Mouse (Mus musculus) myocyte (in vitro differentiated cells): Measurements from ENCODE around the gene Mafk. TPM values are rescaled to one million over a fixed set of nuclear protein-coding genes. Genes with fewer than 3 reads are reported as not detected.

ENCODE experiments used
- H3K27me3 ChIP-seq: one replicate; pipeline ENCODE4 v1.6.1; 2011; ENCODE audit not compliant: control insufficient read depth, insufficient read depth, insufficient read length
- H3K36me3 ChIP-seq: one replicate; pipeline ENCODE4 v1.6.1; 2011; ENCODE audit not compliant: control insufficient read depth, insufficient read depth
- H3K4me2 ChIP-seq: one replicate; pipeline ENCODE4 v1.6.1; 2011; ENCODE audit warnings: low read depth, control low read depth
- H3K4me3 ChIP-seq: one replicate; pipeline ENCODE4 v1.5.1; 2011; ENCODE audit warnings: mild to moderate bottlenecking, control low read depth, moderate library complexity
- H3K79me2 ChIP-seq: one replicate; pipeline ENCODE4 v1.6.1; 2011; ENCODE audit not compliant: control insufficient read depth, insufficient read depth
- H3ac ChIP-seq: one replicate; pipeline ENCODE4 v1.6.1; 2011; ENCODE audit not compliant: control insufficient read depth, insufficient read length
- CEBPB ChIP-seq: IDR thresholded peaks from 2 replicates; pipeline ENCODE4 v1.6.1; 2011; ENCODE audit warnings: mild to moderate bottlenecking, moderate library complexity; ENCODE audit not compliant: poor library complexity, insufficient read depth, severe bottlenecking
- E2F4 ChIP-seq: IDR thresholded peaks from one replicate; pipeline ENCODE4 v1.6.1; 2011; ENCODE audit warnings: mild to moderate bottlenecking, control low read depth, moderate library complexity; ENCODE audit not compliant: insufficient read depth
- MAX ChIP-seq: IDR thresholded peaks from one replicate; pipeline ENCODE4 v1.6.1; 2011; ENCODE audit warnings: low read depth, mild to moderate bottlenecking, control low read depth
- MYOD1 ChIP-seq, 3 experiments: IDR thresholded peaks; one replicate each; pipeline ENCODE4 v1.6.1; 2011; ENCODE audit warnings: control low read depth in 2 of 3, low read depth in 2 of 3, mild to moderate bottlenecking in 2 of 3, moderate library complexity in 1 of 3; ENCODE audit not compliant: insufficient read length in 2 of 3, control insufficient read depth in 1 of 3
- MYOG ChIP-seq, 3 experiments: IDR thresholded peaks; one replicate each; pipeline ENCODE4 v1.6.1; 2011; ENCODE audit warnings: control low read depth in 2 of 3, low read depth in 2 of 3, mild to moderate bottlenecking in 2 of 3; ENCODE audit not compliant: insufficient read length in 2 of 3, control insufficient read depth in 1 of 3, insufficient read depth in 1 of 3
- POLR2A ChIP-seq: IDR thresholded peaks from one replicate; pipeline ENCODE4 v1.6.1; 2011; ENCODE audit warnings: low read depth, mild to moderate bottlenecking, control low read depth, moderate library complexity; ENCODE audit not compliant: insufficient read length
- POLR2AphosphoS2 ChIP-seq: IDR thresholded peaks from one replicate; pipeline ENCODE4 v1.6.1; 2011; ENCODE audit warnings: low read depth, control low read depth; ENCODE audit not compliant: insufficient read length
- REST ChIP-seq: IDR thresholded peaks from one replicate; pipeline ENCODE4 v1.6.1; 2011; ENCODE audit warnings: mild to moderate bottlenecking, control low read depth, moderate library complexity; ENCODE audit not compliant: insufficient read depth, insufficient read length
- SRF ChIP-seq: IDR thresholded peaks from one replicate; pipeline ENCODE4 v1.6.1; 2011; ENCODE audit warnings: low read depth; ENCODE audit not compliant: control insufficient read depth, insufficient read length
- TCF12 ChIP-seq: IDR thresholded peaks from one replicate; pipeline ENCODE4 v1.6.1; 2011; ENCODE audit warnings: mild to moderate bottlenecking, control low read depth; ENCODE audit not compliant: poor library complexity, insufficient read depth, severe bottlenecking
- TCF3 ChIP-seq: IDR thresholded peaks from one replicate; pipeline ENCODE4 v1.6.1; 2011; ENCODE audit warnings: low read depth, control low read depth; ENCODE audit not compliant: insufficient read length
- USF1 ChIP-seq: IDR thresholded peaks from one replicate; pipeline ENCODE4 v1.6.1; 2011; ENCODE audit warnings: low read depth, mild to moderate bottlenecking, control low read depth, moderate library complexity
- polyA plus RNA-seq: library from polyadenylated mRNA; unstranded; fragments of >200 nt; fragmentation: generic; extraction: Trizol; gene quantifications from one replicate; pipeline ENCODE4 v1.2.1, GENCODE M21; 2012; ENCODE audit warnings: missing spikeins

The Mafk gene
- polyA plus RNA-seq, 1 experiment, result 19.8 TPM

GRCm38 (mm10) chr5:139799801-139800590, 8.7 kb downstream of the Mafk start:
- Histone ChIP-seq H3K27me3 (no peaks in the 10 kb centered on the region), H3K4me3 (no peak overlapping the region), H3K4me2 (no peak overlapping the region), H3K36me3 (peaks cover 5% of the 10 kb centered on the region), H3K79me2 (peaks cover 20% of the 10 kb centered on the region), H3ac (no peak overlapping the region)
- TF ChIP-seq USF1 (no peak), POLR2A (no peak), MYOG (IDR thresholded peaks at IDR 0.05; ENCODE audit: control insufficient read depth in 1 of 3, insufficient read depth in 1 of 3, insufficient read length in 2 of 3, low read depth in 2 of 3) (no peak), E2F4 (no peak), MAX (no peak), TCF12 (no peak), POLR2AphosphoS2 (no peak), CEBPB (no peak), SRF (no peak), TCF3 (no peak), MYOD1 (IDR thresholded peaks at IDR 0.05; ENCODE audit: control insufficient read depth in 1 of 3, insufficient read length in 2 of 3, low read depth in 2 of 3) (no peak), REST (no peak)

- H3K4me3 ChIP-seq, result no peak overlapping the region
- peaks cover 5% of the 10 kb centered on the region for H3K36me3 ChIP-seq
- peaks cover 17% of the 10 kb centered on the region for H3K79me2 ChIP-seq
- no peaks in the 10 kb centered on the region for H3K27me3 ChIP-seq
- H3ac ChIP-seq, result no peak overlapping the region
- no peak overlapping the region for H3K4me2 ChIP-seq
- TF ChIP-seq MAX (no peak), USF1 (no peak), MYOG (IDR thresholded peaks at IDR 0.05; ENCODE audit: control insufficient read depth in 1 of 3, insufficient read depth in 1 of 3, insufficient read length in 2 of 3, low read depth in 2 of 3) (no peak), E2F4 (no peak), POLR2AphosphoS2 (no peak), SRF (no peak)
These were observed 9.9 kb downstream of the Mafk start for GRCm38 (mm10) chr5:139801231-139801630.

- H3K4me3 ChIP-seq, result no peak overlapping the region
- H3K27me3 ChIP-seq, result no peaks in the 10 kb centered on the region
- H3K36me3 ChIP-seq, result peaks cover 5% of the 10 kb centered on the region
- no peak overlapping the region for H3K4me2 ChIP-seq
- H3K79me2 ChIP-seq, result peaks cover 13% of the 10 kb centered on the region
- TF ChIP-seq POLR2A (peak; percentile 21), MYOD1 (IDR thresholded peaks at IDR 0.05; ENCODE audit: control insufficient read depth in 1 of 3, insufficient read length in 2 of 3, low read depth in 2 of 3) (no peak), POLR2AphosphoS2 (peak; percentile 19)
- H3ac ChIP-seq, result no peak overlapping the region
These were observed 10.6 kb downstream of the Mafk start for GRCm38 (mm10) chr5:139801880-139802279.

- H3K36me3 ChIP-seq, result peaks cover 5% of the 10 kb centered on the region
- H3K79me2 ChIP-seq, result peaks cover 1% of the 10 kb centered on the region
- TF ChIP-seq USF1 (no peak), POLR2AphosphoS2 (no peak), TCF3 (no peak), E2F4 (no peak), SRF (no peak), POLR2A (no peak), MYOD1 (IDR thresholded peaks at IDR 0.05; ENCODE audit: control insufficient read depth in 1 of 3, insufficient read length in 2 of 3, low read depth in 2 of 3) (no peak), MAX (no peak), REST (no peak), MYOG (IDR thresholded peaks at IDR 0.05; ENCODE audit: control insufficient read depth in 1 of 3, insufficient read depth in 1 of 3, insufficient read length in 2 of 3, low read depth in 2 of 3) (no peak)
- H3K27me3 ChIP-seq, result no peaks in the 10 kb centered on the region
- H3K4me2 ChIP-seq, result no peak overlapping the region
- no peak overlapping the region for H3ac ChIP-seq
- no peak overlapping the region for H3K4me3 ChIP-seq
These were observed 11.9 kb downstream of the Mafk start for GRCm38 (mm10) chr5:139803165-139803564.

- Histone ChIP-seq H3K36me3 (peaks cover 5% of the 10 kb centered on the region), H3K4me2 (no peak overlapping the region), H3ac (no peak overlapping the region), H3K79me2 (no peaks in the 10 kb centered on the region), H3K4me3 (no peak overlapping the region), H3K27me3 (no peaks in the 10 kb centered on the region)
- TF ChIP-seq MAX (no peak), POLR2AphosphoS2 (peak; percentile 60), CEBPB (no peak)
These were observed 12.3 kb downstream of the Mafk start for GRCm38 (mm10) chr5:139803601-139804102.
